Mouse (Mus musculus) hindbrain, embryonic 16.5 days (tissue): Measurements from ENCODE around the gene Rps27. TPM values are rescaled to one million over a fixed set of nuclear protein-coding genes. Genes with fewer than 3 reads are reported as not detected.

Experiments
- ATAC-seq: fragments of 200-750 bp; cut with Nextera tagmentation; 2 replicates; pipeline ENCODE4 v1.8.0; 2017; ENCODE audit warnings: moderate TSS enrichment, moderate library complexity
- H3K27ac ChIP-seq: fragments of 300-500 bp; sonication (generic); 2 replicates; pipeline ENCODE4 v1.5.1; 2014; ENCODE audit warnings: low read depth, mild to moderate bottlenecking, control low read depth, low read length, moderate library complexity
- H3K27me3 ChIP-seq: fragments of 300-500 bp; sonication (generic); replicated peaks from 2 replicates; pipeline ENCODE4 v1.6.1; 2014; ENCODE audit warnings: low read length; ENCODE audit not compliant: control insufficient read depth, insufficient read depth
- H3K36me3 ChIP-seq: fragments of 300-500 bp; sonication (generic); 2 replicates; pipeline ENCODE4 v1.6.1; 2014; ENCODE audit warnings: mild to moderate bottlenecking, low read length, moderate library complexity, mixed read lengths; ENCODE audit not compliant: control insufficient read depth, insufficient read depth
- H3K4me1 ChIP-seq: fragments of 300-500 bp; sonication (generic); 2 replicates; pipeline ENCODE4 v1.6.1; 2014; ENCODE audit warnings: low read depth, low read length; ENCODE audit not compliant: control insufficient read depth, insufficient read depth
- H3K4me2 ChIP-seq: fragments of 300-500 bp; sonication (generic); 2 replicates; pipeline ENCODE4 v1.6.1; 2014; ENCODE audit warnings: mild to moderate bottlenecking, low read length, control low read depth, moderate library complexity
- H3K4me3 ChIP-seq: fragments of 300-500 bp; sonication (generic); 2 replicates; pipeline ENCODE4 v1.5.1; 2014; ENCODE audit warnings: mild to moderate bottlenecking, low read length, control low read depth, moderate library complexity
- H3K9ac ChIP-seq: fragments of 300-500 bp; sonication (generic); 2 replicates; pipeline ENCODE4 v1.6.1; 2014; ENCODE audit warnings: low read depth, mild to moderate bottlenecking, control low read depth, low read length, moderate library complexity
- H3K9me3 ChIP-seq: fragments of 300-500 bp; sonication (generic); 2 replicates; pipeline ENCODE4 v1.6.1; 2014; ENCODE audit warnings: mild to moderate bottlenecking, low read length, moderate library complexity; ENCODE audit not compliant: control insufficient read depth
- WGBS: fragments of 180-500 bp; shearing (Covaris S2); extraction: QIAGEN DNeasy Blood & Tissue Kit; methylation state at CpG from one replicate; pipeline ENCODE4 v1.1.7; 2014; 5-methylcytosine and 5-hydroxymethylcytosine counted together
- polyA plus RNA-seq: library from polyadenylated mRNA; unstranded; fragments of >200 nt; fragmentation: Nextera tagmentation; extraction: Ambion mirVana; gene quantifications from 2 replicates; pipeline ENCODE4 v1.2.1, GENCODE M21; 2015

The Rps27 gene
- polyA plus RNA-seq, 1 experiment from 2014 or later, result 626 TPM

DNA sequence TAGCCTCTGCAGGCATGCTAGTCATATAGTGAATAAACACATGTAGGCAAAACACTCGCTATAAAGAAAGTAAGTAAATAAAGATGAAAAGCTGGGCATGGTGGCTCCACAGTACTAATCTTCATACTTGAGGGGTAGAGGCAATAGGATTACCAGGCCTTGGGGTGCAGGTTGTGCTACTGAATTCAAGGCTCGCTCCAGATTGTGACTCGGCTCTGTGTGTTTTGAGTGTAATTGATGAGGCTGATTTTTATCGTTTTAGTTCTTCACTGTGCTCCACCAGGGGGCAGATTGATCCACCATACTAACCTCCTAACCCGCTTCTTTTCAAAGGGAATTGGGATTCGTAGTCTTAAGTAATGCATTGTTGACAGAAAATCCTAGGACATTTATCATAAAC, 6.6 kb upstream of the Rps27 start:
- H3K27me3 ChIP-seq, result no peaks in the 10 kb centered on the region
- H3K4me2 ChIP-seq, result peak overlapping the region; percentile 80
- peak overlapping the region; percentile 61 for H3K9ac ChIP-seq
- no peaks in the 10 kb centered on the region for H3K9me3 ChIP-seq
- WGBS, result 14% methylated on average over 6 of the region's 6 CpGs
- peak overlapping the region; percentile 44 for H3K4me3 ChIP-seq
- H3K4me1 ChIP-seq, result peaks cover 8% of the 10 kb centered on the region
- peak; percentile 53 for ATAC-seq
- no peaks in the 10 kb centered on the region for H3K36me3 ChIP-seq
- no peak overlapping the region; the same call in 1 of the 2 replicates for H3K27ac ChIP-seq

DNA sequence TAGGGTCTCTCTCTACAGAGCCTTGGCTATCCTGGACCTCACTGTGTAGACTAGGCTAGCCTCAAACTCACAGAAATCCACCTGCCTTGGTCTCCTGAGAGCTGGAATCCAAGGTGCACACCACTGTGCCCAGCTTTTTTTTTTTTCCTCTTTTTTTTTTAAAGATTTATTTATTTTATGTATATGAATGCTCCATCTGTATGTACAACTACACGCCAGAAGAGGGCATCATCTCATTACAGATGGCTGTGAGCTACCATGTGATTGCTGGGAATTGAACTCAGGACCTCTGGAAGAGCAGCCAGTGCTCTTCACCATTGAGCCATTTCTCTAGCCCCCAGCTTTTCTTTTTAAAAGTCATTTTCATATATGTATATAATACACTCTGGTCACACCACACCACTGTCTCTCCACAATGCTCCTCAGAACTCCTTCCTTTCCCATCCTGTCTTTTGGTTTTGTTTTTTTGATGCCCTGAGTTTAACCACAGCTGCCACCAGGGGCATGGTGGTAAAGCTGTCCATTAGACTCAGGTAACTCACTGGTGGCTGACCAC, 2.5 kb upstream of the Rps27 start:
- Histone ChIP-seq H3K36me3 (peaks cover 3% of the 10 kb centered on the region; the same call in 1 of the 2 replicates), H3K4me2 (no peak overlapping the region), H3K9ac (no peak overlapping the region), H3K4me1 (peaks cover 29% of the 10 kb centered on the region), H3K27me3 (no peaks in the 10 kb centered on the region), H3K27ac (no peak overlapping the region), H3K4me3 (no peak overlapping the region), H3K9me3 (no peaks in the 10 kb centered on the region)
- no peak for ATAC-seq
- WGBS, result 48% methylated on average over 1 of the region's 1 CpGs

DNA sequence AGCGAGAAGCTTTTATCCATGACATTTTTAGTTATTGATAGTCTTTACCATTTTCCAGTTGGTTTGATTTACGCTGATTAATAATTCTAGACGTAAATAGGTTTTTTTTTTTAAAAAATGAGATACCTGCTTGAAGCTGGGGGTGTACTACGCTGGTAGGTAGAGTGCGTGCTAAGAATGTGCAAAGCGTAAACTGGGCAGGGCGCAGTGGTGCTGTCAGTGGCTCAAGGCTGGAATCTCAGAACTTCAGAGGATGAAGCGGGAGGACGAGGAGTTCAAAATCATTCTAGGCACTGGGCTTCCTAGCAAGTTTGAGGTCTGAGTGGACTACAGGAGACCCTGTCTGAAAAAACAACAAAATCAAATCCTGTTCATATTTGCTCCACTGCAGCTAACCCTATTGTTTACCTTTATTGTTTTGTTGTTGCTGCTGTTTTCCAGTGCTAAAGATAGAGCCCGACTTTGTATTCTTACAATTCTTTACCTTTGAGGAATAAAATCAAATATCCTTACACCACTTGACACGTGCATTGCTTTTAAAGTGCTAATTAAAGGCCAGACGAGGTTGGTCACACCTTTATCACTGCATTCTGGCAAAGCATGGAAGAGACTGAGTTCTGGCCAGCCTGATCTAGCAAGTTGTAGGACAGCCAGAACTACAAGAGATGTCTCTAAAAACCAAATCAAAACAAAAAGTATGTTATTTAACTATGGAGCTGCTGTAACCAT, 669 bp upstream of the Rps27 start:
- H3K4me1 ChIP-seq, result peaks cover 23% of the 10 kb centered on the region
- ATAC-seq, result peak; percentile 61
- peak overlapping the region; percentile 80 for H3K4me3 ChIP-seq
- peaks cover 12% of the 10 kb centered on the region; the same call in 1 of the 2 replicates for H3K36me3 ChIP-seq
- 13% methylated on average over 12 of the region's 12 CpGs for WGBS
- peak overlapping the region; percentile 85 for H3K9ac ChIP-seq
- no peaks in the 10 kb centered on the region for H3K27me3 ChIP-seq
- H3K27ac ChIP-seq, result peak overlapping the region; percentile 86
- no peaks in the 10 kb centered on the region for H3K9me3 ChIP-seq
- peak overlapping the region; percentile 69 for H3K4me2 ChIP-seq

DNA sequence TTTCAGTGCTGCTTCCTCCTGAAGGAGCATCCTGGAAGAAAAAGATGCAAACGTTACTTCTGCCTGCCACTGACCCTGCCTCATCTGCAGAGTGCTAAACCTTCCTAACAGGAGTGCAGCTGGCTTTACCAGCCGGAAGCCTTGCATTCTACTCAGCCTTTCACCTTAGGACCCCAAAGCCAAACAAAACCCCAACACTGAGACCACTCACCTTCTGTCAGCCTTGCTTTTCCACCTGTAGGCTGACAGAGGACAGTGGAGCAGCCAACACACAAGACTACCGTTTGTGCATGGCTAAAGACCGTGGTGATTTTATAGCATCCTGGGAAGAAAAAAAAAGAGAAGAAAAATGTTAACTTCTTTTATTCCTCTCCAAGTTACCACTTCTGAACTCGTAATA, 728 bp downstream of the Rps27 start:
- Histone ChIP-seq H3K9ac (peak overlapping the region; percentile 85), H3K27me3 (no peaks in the 10 kb centered on the region), H3K36me3 (peaks cover 26% of the 10 kb centered on the region), H3K27ac (no peak overlapping the region), H3K4me3 (peak overlapping the region; percentile 80), H3K4me2 (peak overlapping the region; percentile 97), H3K9me3 (no peaks in the 10 kb centered on the region), H3K4me1 (peaks cover 23% of the 10 kb centered on the region)
- no peak for ATAC-seq
- 17% methylated on average over 5 of the region's 5 CpGs for WGBS

DNA sequence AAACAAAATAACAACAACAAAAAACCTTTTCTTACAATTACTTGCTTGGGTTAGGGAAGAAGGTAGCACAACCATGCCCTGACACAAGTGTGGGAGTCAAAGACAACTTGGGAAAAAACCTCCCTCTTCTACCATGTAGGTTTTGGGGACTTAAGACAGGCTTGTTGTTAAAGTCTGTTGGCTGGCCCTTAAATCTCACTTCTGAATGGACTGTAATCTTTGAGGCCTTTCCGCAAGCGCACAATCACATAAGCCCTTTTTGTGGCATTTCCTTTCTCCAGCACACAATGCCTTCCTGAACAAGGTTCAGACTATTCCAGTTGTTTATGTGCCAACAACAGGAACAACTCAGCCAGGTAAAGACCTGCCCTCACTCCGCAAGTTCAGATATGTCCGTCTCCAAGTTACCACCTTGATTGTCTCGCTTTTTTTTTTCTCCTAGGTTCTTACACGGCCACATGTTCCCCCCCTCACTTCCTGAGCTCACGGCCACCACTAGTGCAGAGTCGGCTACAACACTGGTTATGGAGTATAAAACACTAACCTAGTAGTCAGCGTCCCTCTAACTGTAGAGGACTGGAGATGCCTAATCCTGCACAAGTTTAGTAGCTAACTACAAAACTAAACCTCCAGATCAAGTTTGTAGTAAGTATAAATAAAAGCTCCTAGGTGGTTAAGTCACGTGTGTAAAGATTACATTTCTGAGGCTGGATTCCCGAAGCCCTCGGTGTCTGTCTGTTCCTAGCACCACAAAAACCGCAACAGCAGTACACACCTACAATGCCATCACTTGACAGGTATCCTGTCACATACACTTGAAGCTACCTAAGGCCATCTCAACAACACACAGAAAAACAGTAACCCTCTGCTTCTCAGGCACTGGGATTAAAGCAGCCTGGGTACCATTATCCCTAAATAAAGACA, 1.7 kb downstream of the Rps27 start:
- Histone ChIP-seq H3K4me3 (no peak overlapping the region), H3K27me3 (no peaks in the 10 kb centered on the region), H3K27ac (no peak overlapping the region), H3K4me1 (peaks cover 23% of the 10 kb centered on the region), H3K36me3 (peaks cover 27% of the 10 kb centered on the region), H3K4me2 (peak overlapping the region; percentile 97), H3K9me3 (no peaks in the 10 kb centered on the region), H3K9ac (no peak overlapping the region)
- no peak for ATAC-seq
- 81% methylated on average over 13 of the region's 13 CpGs for WGBS

DNA sequence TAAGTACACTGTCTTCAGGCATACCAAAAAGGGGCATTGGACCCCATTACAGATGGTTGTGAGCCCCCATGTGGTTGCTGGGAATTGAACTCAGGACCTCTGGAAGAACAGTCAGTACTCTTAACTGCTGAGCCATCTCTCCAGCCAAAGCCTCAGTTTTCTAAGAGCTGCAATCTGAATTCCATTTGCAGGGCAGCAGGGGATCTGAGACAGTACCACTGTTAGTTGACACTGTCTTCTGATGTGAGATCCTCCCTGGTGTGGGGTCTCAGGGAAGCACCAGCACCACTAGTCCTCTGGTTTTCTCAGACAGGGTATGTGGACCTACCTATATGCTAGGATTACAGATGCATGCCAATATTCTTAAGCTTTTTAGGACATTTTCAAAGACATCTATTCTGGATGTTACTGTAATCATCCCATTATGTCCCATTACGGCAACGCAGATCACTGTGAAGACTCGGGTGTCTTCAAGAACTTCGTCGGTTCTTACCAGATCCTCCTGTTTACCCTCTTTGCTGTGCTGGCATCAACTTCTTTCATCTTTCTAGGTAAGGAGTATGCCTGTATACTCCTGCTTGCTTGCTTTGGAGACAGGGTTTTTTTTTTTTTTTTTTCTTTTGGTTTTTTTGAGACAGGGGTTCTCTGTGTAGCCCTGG, 3.4 kb downstream of the Rps27 start:
- H3K4me3 ChIP-seq, result no peak overlapping the region
- no peak for ATAC-seq
- H3K27ac ChIP-seq, result no peak overlapping the region
- H3K9ac ChIP-seq, result no peak overlapping the region
- H3K4me2 ChIP-seq, result no peak overlapping the region
- H3K4me1 ChIP-seq, result peaks cover 23% of the 10 kb centered on the region
- 98% methylated on average over 5 of the region's 5 CpGs for WGBS
- H3K36me3 ChIP-seq, result peaks cover 27% of the 10 kb centered on the region
- no peaks in the 10 kb centered on the region for H3K27me3 ChIP-seq
- no peaks in the 10 kb centered on the region for H3K9me3 ChIP-seq

DNA sequence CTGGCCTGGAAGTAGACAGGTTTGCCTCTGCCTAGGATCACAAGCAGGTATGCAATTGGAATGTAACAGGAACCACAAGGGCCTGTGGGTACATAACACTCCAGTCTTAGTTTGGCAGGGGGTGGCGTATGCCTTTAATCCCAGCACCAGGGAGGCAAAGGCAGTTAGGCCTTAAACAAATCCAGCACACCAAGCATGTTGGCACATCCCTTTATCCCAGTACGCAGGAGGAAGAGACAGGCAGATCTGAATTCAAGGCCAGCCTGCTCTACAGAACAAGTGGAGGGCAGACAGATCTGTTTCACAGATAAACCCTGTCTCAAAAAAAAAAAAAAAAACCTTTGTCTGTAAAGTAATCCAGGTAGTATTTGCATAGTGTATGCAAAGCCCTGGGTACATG, 4.8 kb downstream of the Rps27 start:
- H3K4me3 ChIP-seq, result no peak overlapping the region
- 83% methylated on average over 2 of the region's 2 CpGs for WGBS

DNA sequence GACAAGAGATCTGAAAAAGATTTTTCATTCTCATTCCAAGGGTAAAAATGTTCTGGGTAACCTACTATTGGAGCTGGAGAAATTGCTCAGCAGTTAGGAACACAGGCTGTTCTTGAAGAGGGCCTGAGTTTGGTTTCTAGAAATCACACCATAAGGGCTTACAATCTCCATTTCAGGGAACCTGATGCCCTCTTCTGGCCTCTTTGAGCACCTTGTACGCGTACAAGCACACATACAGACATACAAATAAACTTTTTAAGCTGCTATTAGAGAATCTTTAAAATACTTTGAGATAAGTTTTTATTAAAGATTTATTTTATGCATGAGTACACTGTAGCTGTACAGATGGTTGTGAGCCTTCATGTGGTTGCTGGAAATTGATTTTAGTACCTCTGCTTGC, 8.9 kb downstream of the Rps27 start:
- H3K4me1 ChIP-seq, result no peaks in the 10 kb centered on the region
- no peaks in the 10 kb centered on the region for H3K9me3 ChIP-seq
- 99% methylated on average over 2 of the region's 2 CpGs for WGBS
- H3K27ac ChIP-seq, result no peak overlapping the region
- no peak overlapping the region for H3K4me2 ChIP-seq
- H3K27me3 ChIP-seq, result no peaks in the 10 kb centered on the region
- H3K9ac ChIP-seq, result no peak overlapping the region
- no peak for ATAC-seq
- H3K36me3 ChIP-seq, result peaks cover 14% of the 10 kb centered on the region
- no peak overlapping the region for H3K4me3 ChIP-seq

More for the DNA sequence above, 4.8 kb downstream of the Rps27 start:
- H3K36me3 ChIP-seq, result peaks cover 27% of the 10 kb centered on the region
- no peaks in the 10 kb centered on the region for H3K27me3 ChIP-seq
- no peak for ATAC-seq
- H3K4me2 ChIP-seq, result no peak overlapping the region
- H3K9ac ChIP-seq, result no peak overlapping the region
- peaks cover 19% of the 10 kb centered on the region for H3K4me1 ChIP-seq
- H3K9me3 ChIP-seq, result no peaks in the 10 kb centered on the region
- no peak overlapping the region for H3K27ac ChIP-seq
